Mouse (Mus musculus): ENCODE data around the gene Nectin4.

DNA sequence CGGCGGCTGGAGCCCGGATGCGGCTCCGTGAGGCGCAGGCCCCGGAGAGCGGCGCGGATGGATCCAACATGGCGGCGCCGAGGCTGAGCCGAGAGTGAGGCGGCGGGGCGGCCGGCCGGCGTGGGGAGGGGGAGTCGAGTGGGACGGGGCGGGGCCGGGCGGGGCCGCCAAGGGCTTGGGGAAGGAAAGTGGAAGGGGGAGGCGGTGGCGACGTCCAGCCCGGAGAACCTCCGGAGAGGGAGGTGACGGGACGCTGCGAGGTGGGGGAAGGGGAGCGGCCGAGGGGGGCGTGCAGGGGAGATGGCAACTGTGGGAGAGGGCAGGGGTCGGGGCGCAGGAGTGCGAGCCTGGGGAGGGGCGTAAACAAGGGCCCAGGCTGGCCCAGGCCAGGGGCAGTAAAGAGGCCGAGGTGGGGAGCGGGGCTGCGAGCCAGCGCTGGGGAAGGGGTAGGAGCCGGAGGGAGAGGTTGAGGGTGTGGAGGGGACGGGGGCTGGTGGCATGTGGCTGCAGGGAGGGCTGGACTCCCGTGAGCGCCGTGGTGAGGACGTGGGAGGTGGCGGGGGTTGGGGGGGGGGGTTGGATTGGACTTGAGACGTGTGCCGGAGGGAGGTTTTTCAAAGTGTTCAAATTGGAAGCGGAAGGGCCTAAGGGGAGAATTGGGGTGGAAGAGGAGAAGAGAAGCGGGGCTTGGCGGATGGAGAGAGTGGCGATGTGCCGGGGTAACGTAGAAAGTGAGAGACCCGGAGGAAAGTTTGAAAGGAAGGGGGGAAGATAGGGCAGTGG, 40.3 kb upstream of the Nectin4 start:
- TF ChIP-seq CTCF (conservative IDR thresholded peaks at IDR 0.05 in 1 of 2, IDR thresholded peaks at IDR 0.05 in 1 of 2; ENCODE audit: low read depth in 2 of 2, low read length in 2 of 2) (no peak), MXI1 (IDR thresholded peaks at IDR 0.05; ENCODE audit: low read depth, low read length) (0 out of 2 replicates have a peak, but pooled peaks have one; percentile 31), ETS1 (conservative IDR thresholded peaks at IDR 0.05; ENCODE audit: low read depth, low read length) (no peak), BHLHE40 (IDR thresholded peaks at IDR 0.05; ENCODE audit: low read depth, low read length) (no peak; the same call in 1 of the 2 replicates), TCF12 (IDR thresholded peaks at IDR 0.05; ENCODE audit: low read depth, low read length) (no peak), ELF1 (IDR thresholded peaks at IDR 0.05; ENCODE audit: low read depth, low read length) (no peak), USF1 (IDR thresholded peaks at IDR 0.05; ENCODE audit: low read depth, low read length) (no peak), IRF4 (IDR thresholded peaks at IDR 0.05; ENCODE audit: low read depth, low read length) (no peak), UBTF (IDR thresholded peaks at IDR 0.05; ENCODE audit: low read depth, low read length) (0 out of 2 replicates have a peak, but pooled peaks have one; percentile 7), KAT2A (IDR thresholded peaks at IDR 0.05; ENCODE audit: insufficient replicate concordance, low read length) (no peak), RCOR1 (conservative IDR thresholded peaks at IDR 0.05; ENCODE audit: low read depth, low read length) (no peak)
